Mouse (Mus musculus) thymus, postnatal 25 days (tissue): Measurements from ENCODE around the gene Snx29.

Source experiments
- DNase-seq: peaks from one replicate; pipeline ENCODE4 v3.0.0; 2022

Snx29 gene

GRCm38 (mm10) chr16:11365626-11366025 is 42.9 kb downstream of the Snx29 start:
- DNase-seq, result no peak

DNA sequence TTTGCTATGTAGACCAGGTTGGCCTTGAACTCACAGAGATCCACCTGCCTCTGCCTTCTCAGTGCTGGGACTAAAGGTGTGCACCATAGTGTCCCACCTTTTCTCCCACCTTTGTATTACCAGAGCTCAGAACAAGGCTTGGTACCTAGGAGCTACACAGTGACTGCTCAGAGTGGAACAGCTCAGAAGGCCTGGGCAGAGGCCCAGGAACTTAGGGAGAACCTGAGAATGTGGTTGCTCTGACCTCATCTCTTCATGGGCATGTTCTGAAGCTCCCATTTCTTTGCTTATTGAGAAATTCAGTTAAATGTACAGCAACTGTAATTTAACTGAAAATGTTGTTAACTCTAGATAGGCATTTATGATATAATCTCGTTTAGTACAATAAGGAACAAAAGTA is 44.1 kb downstream of the Snx29 start:
- no peak for DNase-seq

DNA sequence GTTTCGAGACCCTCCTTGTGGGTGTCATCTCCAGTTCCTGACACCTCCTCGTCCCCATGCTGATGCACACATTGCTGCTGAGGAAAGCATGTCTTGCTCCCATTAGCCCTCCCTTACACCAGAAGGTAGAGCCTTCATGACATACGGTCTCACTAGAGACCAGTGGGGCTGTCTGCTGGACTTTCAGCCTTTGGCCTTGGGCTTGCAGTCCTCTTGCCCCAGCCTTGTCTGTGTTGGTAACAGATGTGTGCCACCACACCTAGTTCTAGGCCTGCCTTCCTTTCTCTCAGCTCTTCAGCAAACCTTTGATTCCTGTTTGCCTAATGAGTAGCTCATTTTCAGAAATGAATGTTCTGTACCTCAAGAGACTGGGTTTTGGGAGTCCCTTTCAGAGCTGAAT is 45.7 kb downstream of the Snx29 start:
- no peak for DNase-seq

DNA sequence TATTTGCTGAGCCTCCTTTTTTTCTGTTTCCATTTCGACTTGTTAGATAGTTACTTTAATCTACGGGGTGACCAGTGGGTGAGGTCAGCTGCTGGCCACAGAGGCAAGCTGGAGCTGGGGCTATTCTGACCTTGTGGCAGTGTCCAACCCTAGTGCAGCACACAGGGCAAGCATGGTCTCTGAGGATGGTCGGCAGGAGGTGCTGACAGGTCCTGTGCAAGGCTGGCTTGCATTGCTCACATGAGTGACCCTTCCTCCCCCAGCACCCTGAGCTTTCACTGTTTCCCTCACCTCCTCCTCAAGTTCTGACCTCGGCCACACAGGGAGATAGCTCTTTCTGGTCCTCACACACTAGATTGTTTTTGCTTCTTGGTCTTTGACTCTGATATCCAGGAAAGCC is 46.5 kb downstream of the Snx29 start:
- no peak for DNase-seq

DNA sequence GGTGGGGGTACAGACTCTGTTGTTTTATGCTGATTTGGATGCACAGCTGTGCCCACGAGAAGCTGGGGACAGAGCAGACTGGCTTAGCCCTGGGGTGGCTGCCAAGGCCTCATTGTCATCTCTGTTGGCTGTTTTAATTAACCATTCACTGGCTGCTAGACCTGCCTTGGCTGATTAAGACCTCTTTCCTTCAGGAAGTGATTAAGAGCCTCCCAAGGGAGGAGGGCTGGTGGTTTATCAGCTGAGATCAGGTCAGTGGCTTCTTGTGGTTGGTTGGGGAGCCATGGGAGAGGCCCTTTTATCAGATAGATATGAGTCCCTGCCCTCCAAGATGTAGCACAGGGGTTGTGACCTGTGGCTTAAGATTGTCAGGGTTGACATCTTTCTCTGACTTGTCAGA is 46.9 kb downstream of the Snx29 start:
- no peak for DNase-seq

- DNase-seq, result no peak
Measured at GRCm38 (mm10) chr16:11370132-11370544, 47.4 kb downstream of the Snx29 start.

- no peak for DNase-seq
Measured at GRCm38 (mm10) chr16:11379264-11379663, 56.6 kb downstream of the Snx29 start.

- no peak for DNase-seq
Measured at GRCm38 (mm10) chr16:11380038-11380437, 57.3 kb downstream of the Snx29 start.

DNA sequence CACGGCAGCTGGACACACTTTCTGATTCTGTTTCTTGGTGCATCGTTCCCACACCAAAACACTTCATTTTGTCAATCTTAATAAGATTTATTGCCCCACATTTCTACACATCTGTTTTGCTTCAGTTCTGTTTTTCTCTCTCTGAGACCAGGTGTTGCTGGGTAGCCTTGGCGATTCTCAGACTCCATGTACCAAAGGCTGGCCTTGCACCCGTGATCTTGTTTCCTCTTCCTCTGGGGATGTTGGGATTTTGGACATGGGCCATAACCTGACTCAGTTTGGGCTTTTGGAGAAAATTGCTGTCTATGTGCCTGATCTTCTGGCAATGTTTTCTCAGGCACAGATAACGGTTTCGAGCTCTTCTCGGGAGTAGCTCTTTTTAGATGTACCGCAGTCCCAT is 58.2 kb downstream of the Snx29 start:
- no peak for DNase-seq

DNA sequence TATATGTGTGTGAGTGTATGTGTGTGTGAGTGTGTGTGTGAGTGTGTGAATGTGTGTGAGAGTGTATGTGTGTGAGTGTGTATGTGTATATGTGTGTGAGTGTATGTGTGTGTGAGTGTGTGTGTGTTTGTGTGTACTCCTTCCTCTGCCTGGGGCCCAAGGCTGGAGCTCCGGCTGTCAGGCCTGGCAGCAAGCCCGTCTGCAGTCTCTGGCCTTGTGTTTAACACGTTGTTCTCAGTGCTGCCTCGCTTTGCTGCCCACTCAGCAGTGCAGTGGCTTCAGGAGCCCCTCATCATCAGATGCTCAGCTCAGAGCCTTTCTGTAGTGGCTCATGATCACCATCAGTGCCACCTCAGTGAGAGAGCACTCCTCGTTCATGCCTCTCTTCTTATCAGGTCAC is 61.7 kb downstream of the Snx29 start:
- no peak for DNase-seq

DNA sequence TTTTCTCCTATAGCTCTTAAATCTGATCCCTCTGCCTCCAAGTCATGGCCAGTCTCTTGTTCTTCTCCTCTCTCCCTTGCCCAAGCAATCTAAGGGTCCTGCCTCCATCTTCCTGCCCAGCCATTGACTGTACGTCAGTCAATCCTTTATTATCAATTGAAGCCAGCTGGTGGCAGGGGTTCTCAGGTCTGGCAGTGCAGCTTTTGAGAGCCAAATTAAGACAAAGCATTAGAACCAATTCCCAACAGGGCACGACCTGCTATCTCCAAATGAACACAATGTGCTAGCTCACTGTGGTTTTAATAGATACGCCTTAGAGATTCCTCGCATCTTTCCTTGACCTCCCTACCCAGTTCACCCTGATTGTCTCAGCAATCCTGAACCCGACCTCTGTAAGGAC is 62.4 kb downstream of the Snx29 start:
- no peak for DNase-seq

GRCm38 (mm10) chr16:11385798-11386197 is 63.1 kb downstream of the Snx29 start:
- no peak for DNase-seq

GRCm38 (mm10) chr16:11386221-11386620 is 63.5 kb downstream of the Snx29 start:
- no peak for DNase-seq

DNA sequence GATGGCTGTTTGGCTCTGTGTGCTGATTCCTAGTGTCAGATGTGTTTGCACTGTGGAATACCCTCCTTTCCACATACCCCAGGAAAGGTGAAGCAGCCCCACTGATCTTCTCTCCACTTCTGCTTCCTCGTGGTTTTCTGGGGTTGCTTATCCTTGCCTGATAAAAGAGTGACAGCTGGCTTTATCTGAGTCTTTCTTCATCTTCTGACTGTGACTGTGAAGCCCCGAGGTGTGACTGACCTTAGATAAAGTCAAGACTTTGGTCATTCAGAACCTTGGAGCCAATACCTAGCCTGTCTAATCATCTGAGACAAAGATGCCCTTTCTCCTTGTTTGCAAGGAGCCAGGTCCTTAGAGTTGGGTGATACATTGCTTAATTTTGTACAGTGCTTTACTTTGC is 65.4 kb downstream of the Snx29 start:
- DNase-seq, result no peak

GRCm38 (mm10) chr16:11389324-11389723 is 66.6 kb downstream of the Snx29 start:
- DNase-seq, result no peak

GRCm38 (mm10) chr16:11396570-11396969 is 73.9 kb downstream of the Snx29 start:
- DNase-seq, result no peak

- no peak for DNase-seq
Measured at GRCm38 (mm10) chr16:11399386-11399785, 76.7 kb downstream of the Snx29 start.

GRCm38 (mm10) chr16:11399845-11400565 is 77.3 kb downstream of the Snx29 start:
- DNase-seq, result no peak

DNA sequence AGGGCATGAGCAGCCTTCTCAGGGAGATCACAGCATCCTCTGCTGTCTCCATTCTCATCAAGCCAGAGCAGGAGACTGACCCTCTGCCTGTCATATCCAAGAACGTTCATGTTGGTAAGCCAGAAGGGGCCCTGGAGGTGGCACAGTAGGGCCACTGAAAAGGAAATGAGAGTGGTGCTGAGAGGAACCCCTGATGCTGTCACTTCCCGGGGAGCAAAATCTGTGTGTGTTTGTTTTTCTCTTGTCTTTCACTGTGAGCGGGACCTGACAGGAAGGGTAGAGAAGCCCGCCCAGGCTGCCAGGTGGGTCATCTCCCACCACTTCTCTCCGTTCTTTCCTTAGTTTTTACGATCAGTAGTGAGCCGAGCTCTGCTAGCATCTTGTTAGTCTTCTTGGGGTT is 78.2 kb downstream of the Snx29 start:
- DNase-seq, result no peak

DNA sequence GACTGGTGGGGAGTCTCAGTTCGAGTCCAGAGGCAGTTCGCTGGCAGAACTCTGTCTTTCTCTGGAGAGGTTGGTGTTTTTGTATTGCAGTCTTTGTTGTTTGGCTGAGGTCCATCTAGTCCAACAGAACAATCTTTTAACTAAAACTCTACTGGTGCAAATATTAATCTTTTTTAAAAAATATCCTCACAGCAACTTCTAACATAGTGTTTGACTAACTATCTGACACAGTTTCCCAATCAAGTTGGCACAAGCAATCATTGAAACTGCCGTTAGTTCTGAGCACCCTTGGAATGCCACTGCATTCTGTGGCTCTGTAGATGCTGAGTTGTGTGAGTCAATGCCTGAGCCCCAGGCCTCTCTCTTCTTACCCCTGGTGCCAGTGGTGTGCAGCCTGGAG is 82.5 kb downstream of the Snx29 start:
- no peak for DNase-seq

DNA sequence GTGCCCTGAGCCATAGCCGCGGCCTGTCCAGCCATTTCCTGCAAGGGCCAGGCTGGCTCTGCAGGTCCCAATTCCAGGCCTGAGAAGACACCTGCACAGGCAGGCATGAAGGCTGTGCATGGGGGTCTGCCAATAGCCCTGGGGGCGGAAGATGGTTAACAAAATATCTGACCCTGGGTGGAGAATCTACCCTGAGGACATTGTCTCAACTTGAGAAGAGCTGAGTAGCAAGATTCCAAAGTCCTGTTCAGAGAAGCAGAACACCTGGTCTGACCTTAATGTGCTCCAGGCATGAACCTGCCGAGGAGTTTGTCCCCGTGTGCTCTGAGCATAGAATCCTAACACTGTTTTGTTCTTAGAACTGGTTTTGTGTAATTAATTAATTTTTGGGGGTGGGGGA is 83.5 kb downstream of the Snx29 start:
- DNase-seq, result no peak

- DNase-seq, result no peak
Measured at GRCm38 (mm10) chr16:11406622-11407021, 83.9 kb downstream of the Snx29 start.

DNA sequence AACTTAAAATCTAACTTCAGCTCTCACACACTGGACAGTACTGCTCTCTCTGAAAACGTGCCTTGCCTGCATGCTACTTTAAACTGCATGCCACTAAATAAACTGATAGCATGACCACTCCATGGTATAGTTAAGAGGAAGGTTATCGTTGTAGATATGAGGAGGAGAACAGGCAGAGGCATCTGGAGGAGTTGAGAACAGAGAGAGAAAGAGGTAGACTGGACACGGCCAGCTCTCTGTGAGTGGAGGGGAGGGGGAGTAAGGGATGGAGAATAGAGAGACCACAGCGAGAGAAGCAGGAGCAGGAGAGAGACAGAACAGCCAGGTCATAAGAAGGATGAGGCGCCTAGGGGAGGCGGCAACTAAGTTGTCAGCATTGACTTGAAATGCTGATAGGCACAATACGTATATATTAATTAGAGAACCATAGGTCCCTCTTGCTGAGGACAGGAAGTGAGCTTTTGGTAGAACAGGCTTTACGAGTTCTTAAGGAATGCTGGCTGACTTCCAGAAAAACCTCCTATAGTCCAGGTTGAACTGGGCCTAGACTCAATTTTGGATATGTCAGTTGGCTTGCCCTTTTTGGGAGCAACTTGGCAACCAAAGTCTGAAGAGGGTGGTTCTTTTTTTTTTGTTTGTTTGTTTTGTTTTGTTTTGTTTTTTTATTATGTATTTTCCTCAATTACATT is 85.4 kb downstream of the Snx29 start:
- no peak for DNase-seq

DNA sequence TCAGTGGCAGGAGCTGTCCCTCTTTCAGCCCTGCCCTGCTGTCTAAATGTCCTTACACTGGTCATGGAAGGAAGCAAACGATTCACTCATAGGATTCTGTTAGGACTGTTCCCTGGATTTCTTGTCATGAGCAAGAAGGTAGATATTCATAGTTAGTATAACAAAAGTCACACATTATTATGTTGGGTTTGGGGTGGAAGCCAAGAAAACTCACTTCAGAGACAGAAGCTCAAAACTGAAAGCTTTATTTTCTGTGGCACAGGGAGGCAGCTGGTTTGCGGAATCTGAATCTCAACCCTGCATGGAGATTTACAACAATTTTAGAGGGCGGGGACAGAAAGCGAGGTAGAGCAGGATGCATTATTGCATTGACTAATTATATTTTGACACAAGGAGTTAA is 86.0 kb downstream of the Snx29 start:
- DNase-seq, result no peak

GRCm38 (mm10) chr16:11414631-11415030 is 91.9 kb downstream of the Snx29 start:
- DNase-seq, result no peak
